Mouse (Mus musculus) kidney, postnatal 0 days (tissue): ENCODE measurements at regions not wholly inside any gene's neighbourhood (a gene's known extent, or its start where the extent isn't known, plus 50 kb on each side); places are given as distances from the start of the nearest gene placed in this dataset.
"Not testable (repeated sequence)": the region's sequence is repeated elsewhere in the genome, so short reads cannot be mapped to it uniquely, and the experiment has no call there.

Experiments
- ATAC-seq: fragments of 200-750 bp; cut with Nextera tagmentation; replicated peaks from 2 replicates; pipeline ENCODE4 v1.8.0; 2017; ENCODE audit warnings: low read depth, moderate number of reproducible peaks, moderate TSS enrichment, moderate library complexity; ENCODE audit not compliant: low FRiP score
- DNase-seq: peaks from one replicate; pipeline ENCODE4 v3.0.0-alpha.2; 2016; ENCODE audit warnings: low spot score
- H3K27ac ChIP-seq: fragments of 300-500 bp; sonication (generic); 2 replicates; pipeline ENCODE4 v1.5.1; 2014; ENCODE audit warnings: mild to moderate bottlenecking
- H3K27me3 ChIP-seq: fragments of 300-500 bp; sonication (generic); 2 replicates; pipeline ENCODE4 v1.6.1; 2014; ENCODE audit warnings: low read length, mixed read lengths; ENCODE audit not compliant: insufficient read depth
- H3K36me3 ChIP-seq: fragments of 300-500 bp; sonication (generic); 2 replicates; pipeline ENCODE4 v1.6.1; 2014; ENCODE audit warnings: low read length, mixed read lengths; ENCODE audit not compliant: insufficient read depth
- H3K4me1 ChIP-seq: fragments of 300-500 bp; sonication (generic); replicated peaks from 2 replicates; pipeline ENCODE4 v1.6.1; 2014; ENCODE audit warnings: antibody characterized with exemption, low read length, mixed read lengths; ENCODE audit not compliant: insufficient read depth
- H3K4me2 ChIP-seq: fragments of 300-500 bp; sonication (generic); 2 replicates; pipeline ENCODE4 v1.6.1; 2014; ENCODE audit warnings: mild to moderate bottlenecking, low read length, moderate library complexity, mixed read lengths
- H3K4me3 ChIP-seq: fragments of 300-500 bp; sonication (generic); replicated peaks from 2 replicates; pipeline ENCODE4 v1.5.1; 2014; ENCODE audit warnings: low read depth, low read length
- H3K9ac ChIP-seq: fragments of 300-500 bp; sonication (generic); 2 replicates; pipeline ENCODE4 v1.6.1; 2014; ENCODE audit warnings: low read depth, low read length
- H3K9me3 ChIP-seq: fragments of 300-500 bp; sonication (generic); replicated peaks from 2 replicates; pipeline ENCODE4 v1.6.1; 2016; ENCODE audit warnings: low read length, inconsistent platforms, mixed read lengths
- CTCF ChIP-seq: IDR thresholded peaks from 2 replicates; pipeline ENCODE4 v1.5.1; 2016; ENCODE audit warnings: antibody characterized with exemption, low read depth, mild to moderate bottlenecking, moderate library complexity
- WGBS: fragments of 180-500 bp; shearing (Covaris S2); extraction: QIAGEN DNeasy Blood & Tissue Kit; methylation state at CpG from one replicate; pipeline ENCODE4 v1.1.7; 2014; 5-methylcytosine and 5-hydroxymethylcytosine counted together

- DNase-seq: peak; percentile 31
- no peaks in the 10 kb centered on the region for H3K4me1 ChIP-seq
- no peak overlapping the region for H3K9ac ChIP-seq
- H3K9me3 ChIP-seq: no peaks in the 10 kb centered on the region
- WGBS: 46% methylated on average over 3 of the region's 3 CpGs
- no peaks in the 10 kb centered on the region for H3K27me3 ChIP-seq
- H3K36me3 ChIP-seq: no peaks in the 10 kb centered on the region
- no peak overlapping the region for H3K4me3 ChIP-seq
- H3K4me2 ChIP-seq: no peak overlapping the region
- ATAC-seq: no peak
- no peak overlapping the region for H3K27ac ChIP-seq
- peak; percentile 54 for TF ChIP-seq CTCF
Observed at GRCm38 (mm10) chr3:7306800-7307199, 686.6 kb upstream of the 1700008P02Rik start.

GRCm38 (mm10) chr3:7298511-7298910 lies 678.3 kb upstream of the 1700008P02Rik start:
- WGBS: 60% methylated on average over 3 of the region's 3 CpGs
- TF ChIP-seq CTCF: no peak
- Histone ChIP-seq H3K36me3 (no peaks in the 10 kb centered on the region), H3K4me2 (no peak overlapping the region), H3K27ac (no peak overlapping the region), H3K9ac (no peak overlapping the region), H3K27me3 (no peaks in the 10 kb centered on the region), H3K9me3 (no peaks in the 10 kb centered on the region), H3K4me3 (no peak overlapping the region), H3K4me1 (no peaks in the 10 kb centered on the region)
- ATAC-seq (no peak), DNase-seq (no peak)

- no peaks in the 10 kb centered on the region for H3K4me1 ChIP-seq
- no peak overlapping the region for H3K27ac ChIP-seq
- TF ChIP-seq CTCF: no peak
- no peak overlapping the region for H3K4me3 ChIP-seq
- no peak overlapping the region for H3K4me2 ChIP-seq
- no peak for ATAC-seq
- DNase-seq: no peak
- H3K27me3 ChIP-seq: no peaks in the 10 kb centered on the region
- no peaks in the 10 kb centered on the region for H3K9me3 ChIP-seq
- no peak overlapping the region for H3K9ac ChIP-seq
- no peaks in the 10 kb centered on the region for H3K36me3 ChIP-seq
Observed at GRCm38 (mm10) chr3:7291026-7291425, 670.8 kb upstream of the 1700008P02Rik start.

GRCm38 (mm10) chr3:7257591-7257990 lies 637.3 kb upstream of the 1700008P02Rik start:
- WGBS: 23% methylated on average over 3 of the region's 3 CpGs
- H3K4me1 ChIP-seq: no peaks in the 10 kb centered on the region
- ATAC-seq: peak; percentile 75; the same call in 1 of the 2 replicates
- no peak overlapping the region for H3K9ac ChIP-seq
- H3K4me3 ChIP-seq: no peak overlapping the region
- 0 out of 2 replicates have a peak overlapping the region, but pooled peaks have one; percentile 50 for H3K27ac ChIP-seq
- TF ChIP-seq CTCF: no peak
- H3K36me3 ChIP-seq: no peaks in the 10 kb centered on the region
- no peaks in the 10 kb centered on the region for H3K27me3 ChIP-seq
- peak; percentile 77 for DNase-seq
- H3K9me3 ChIP-seq: no peaks in the 10 kb centered on the region
- H3K4me2 ChIP-seq: no peak overlapping the region

GRCm38 (mm10) chr3:7248337-7248736 lies 628.1 kb upstream of the 1700008P02Rik start:
- 85% methylated on average over 4 of the region's 4 CpGs for WGBS
- Histone ChIP-seq H3K4me3 (no peak overlapping the region), H3K27me3 (no peaks in the 10 kb centered on the region), H3K4me1 (no peaks in the 10 kb centered on the region), H3K27ac (no peak overlapping the region), H3K9me3 (no peaks in the 10 kb centered on the region), H3K36me3 (no peaks in the 10 kb centered on the region), H3K4me2 (no peak overlapping the region), H3K9ac (no peak overlapping the region)
- ATAC-seq (no peak), DNase-seq (no peak)
- no peak for TF ChIP-seq CTCF

GRCm38 (mm10) chr3:7229769-7230168 lies 609.5 kb upstream of the 1700008P02Rik start:
- ATAC-seq (no peak), DNase-seq (no peak)
- TF ChIP-seq CTCF: no peak
- Histone ChIP-seq H3K4me1 (no peaks in the 10 kb centered on the region), H3K4me2 (no peak overlapping the region), H3K4me3 (no peak overlapping the region), H3K9ac (no peak overlapping the region), H3K27ac (no peak overlapping the region), H3K27me3 (no peaks in the 10 kb centered on the region), H3K9me3 (no peaks in the 10 kb centered on the region), H3K36me3 (no peaks in the 10 kb centered on the region)
- WGBS: 69% methylated on average over 2 of the region's 2 CpGs

GRCm38 (mm10) chr3:7188531-7188930 lies 568.3 kb upstream of the 1700008P02Rik start:
- ATAC-seq, DNase-seq, H3K27ac ChIP-seq, H3K36me3 ChIP-seq, H3K9me3 ChIP-seq, H3K4me1 ChIP-seq, H3K4me2 ChIP-seq, H3K27me3 ChIP-seq, H3K4me3 ChIP-seq, H3K9ac ChIP-seq: not testable (repeated sequence)
- 100% methylated on average over 1 of the region's 1 CpGs for WGBS
